Mouse (Mus musculus): ENCODE data around the gene Elk3. TPM values are rescaled to one million over a fixed set of nuclear protein-coding genes. Genes with fewer than 3 reads are reported as not detected.

Elk3 gene
- polyA plus RNA-seq, 1 experiment: 76.0 TPM

GRCm38 (mm10) chr10:93276349-93276763 lies 34.6 kb downstream of the Elk3 start:
- TF ChIP-seq CTCF (IDR thresholded peaks at IDR 0.05; ENCODE audit: insufficient read depth, low read length) (no peak), POLR2A (IDR thresholded peaks at IDR 0.05; ENCODE audit: borderline replicate concordance, extremely low read depth, low read depth, low read length) (no peak)
- peak; percentile 54 for DNase-seq
- WGBS: 25% methylated on average over 16 of the region's 16 CpGs
- H3K4me1 ChIP-seq (ENCODE audit: control insufficient read depth, insufficient read depth, low read length): peaks cover 25% of the 10 kb centered on the region
- peak overlapping the region; percentile 7 for H3K4me3 ChIP-seq (replicated peaks; ENCODE audit: extremely low read depth, low read depth, low read length)

- Histone ChIP-seq H3K4me3 (replicated peaks; ENCODE audit: extremely low read depth, low read depth, low read length) (no peak overlapping the region), H3K4me1 (ENCODE audit: control insufficient read depth, insufficient read depth, low read length) (peaks cover 27% of the 10 kb centered on the region)
- no peak for DNase-seq
- WGBS: 43% methylated on average over 25 of the region's 25 CpGs
- no peak for TF ChIP-seq POLR2A (IDR thresholded peaks at IDR 0.05; ENCODE audit: borderline replicate concordance, extremely low read depth, low read depth, low read length)
- no peak for TF ChIP-seq CTCF (IDR thresholded peaks at IDR 0.05; ENCODE audit: insufficient read depth, low read length)
These were observed 35.5 kb downstream of the Elk3 start for GRCm38 (mm10) chr10:93275212-93276136.

- H3K4me3 ChIP-seq (replicated peaks; ENCODE audit: extremely low read depth, low read depth, low read length): no peak overlapping the region
- 61% methylated on average over 2 of the region's 2 CpGs for WGBS
- peaks cover 27% of the 10 kb centered on the region for H3K4me1 ChIP-seq (ENCODE audit: control insufficient read depth, insufficient read depth, low read length)
- DNase-seq: no peak
- TF ChIP-seq CTCF (IDR thresholded peaks at IDR 0.05; ENCODE audit: insufficient read depth, low read length): no peak
These were observed 36.6 kb downstream of the Elk3 start for GRCm38 (mm10) chr10:93274277-93274696.

GRCm38 (mm10) chr10:93272986-93273982 lies 37.7 kb downstream of the Elk3 start:
- Histone ChIP-seq H3K4me3 (replicated peaks; ENCODE audit: extremely low read depth, low read depth, low read length) (no peak overlapping the region), H3K4me1 (ENCODE audit: control insufficient read depth, insufficient read depth, low read length) (peaks cover 27% of the 10 kb centered on the region)
- TF ChIP-seq CTCF (IDR thresholded peaks at IDR 0.05; ENCODE audit: insufficient read depth, low read length): no peak
- no peak for TF ChIP-seq POLR2A (IDR thresholded peaks at IDR 0.05; ENCODE audit: borderline replicate concordance, extremely low read depth, low read depth, low read length)
- DNase-seq: no peak
- WGBS: 60% methylated on average over 14 of the region's 14 CpGs

GRCm38 (mm10) chr10:93271831-93272230 lies 39.1 kb downstream of the Elk3 start:
- 47% methylated on average over 7 of the region's 7 CpGs for WGBS
- TF ChIP-seq CTCF (IDR thresholded peaks at IDR 0.05; ENCODE audit: insufficient read depth, low read length): no peak
- TF ChIP-seq POLR2A (IDR thresholded peaks at IDR 0.05; ENCODE audit: borderline replicate concordance, extremely low read depth, low read depth, low read length): no peak
- Histone ChIP-seq H3K4me1 (ENCODE audit: control insufficient read depth, insufficient read depth, low read length) (peaks cover 23% of the 10 kb centered on the region), H3K4me3 (replicated peaks; ENCODE audit: extremely low read depth, low read depth, low read length) (no peak overlapping the region)
- DNase-seq: no peak

- Histone ChIP-seq H3K4me3 (replicated peaks; ENCODE audit: extremely low read depth, low read depth, low read length) (no peak overlapping the region), H3K4me1 (ENCODE audit: control insufficient read depth, insufficient read depth, low read length) (peaks cover 19% of the 10 kb centered on the region)
- WGBS: 77% methylated on average over 6 of the region's 6 CpGs
- TF ChIP-seq CTCF (IDR thresholded peaks at IDR 0.05; ENCODE audit: insufficient read depth, low read length): no peak
- no peak for TF ChIP-seq POLR2A (IDR thresholded peaks at IDR 0.05; ENCODE audit: borderline replicate concordance, extremely low read depth, low read depth, low read length)
- no peak for DNase-seq
These were observed 40.0 kb downstream of the Elk3 start for GRCm38 (mm10) chr10:93270889-93271460.

GRCm38 (mm10) chr10:93269744-93270143 lies 41.2 kb downstream of the Elk3 start:
- 45% methylated on average over 4 of the region's 4 CpGs for WGBS
- TF ChIP-seq CTCF (IDR thresholded peaks at IDR 0.05; ENCODE audit: insufficient read depth, low read length): no peak
- no peak for TF ChIP-seq POLR2A (IDR thresholded peaks at IDR 0.05; ENCODE audit: borderline replicate concordance, extremely low read depth, low read depth, low read length)
- no peak overlapping the region for H3K4me3 ChIP-seq (replicated peaks; ENCODE audit: extremely low read depth, low read depth, low read length)

GRCm38 (mm10) chr10:93268339-93268738 lies 42.6 kb downstream of the Elk3 start:
- Histone ChIP-seq H3K4me1 (ENCODE audit: control insufficient read depth, insufficient read depth, low read length) (peaks cover 12% of the 10 kb centered on the region), H3K4me3 (replicated peaks; ENCODE audit: extremely low read depth, low read depth, low read length) (no peak overlapping the region)
- 86% methylated on average over 3 of the region's 3 CpGs for WGBS
- no peak for DNase-seq
- TF ChIP-seq CTCF (IDR thresholded peaks at IDR 0.05; ENCODE audit: insufficient read depth, low read length) (no peak), POLR2A (IDR thresholded peaks at IDR 0.05; ENCODE audit: borderline replicate concordance, extremely low read depth, low read depth, low read length) (no peak)

More at GRCm38 (mm10) chr10:93269744-93270143, 41.2 kb downstream of the Elk3 start:
- DNase-seq: no peak
- peaks cover 11% of the 10 kb centered on the region for H3K4me1 ChIP-seq (ENCODE audit: control insufficient read depth, insufficient read depth, low read length)

- 77% methylated on average over 5 of the region's 5 CpGs for WGBS
- Histone ChIP-seq H3K4me3 (replicated peaks; ENCODE audit: extremely low read depth, low read depth, low read length) (no peak overlapping the region), H3K4me1 (ENCODE audit: control insufficient read depth, insufficient read depth, low read length) (peaks cover 11% of the 10 kb centered on the region)
- no peak for DNase-seq
- TF ChIP-seq POLR2A (IDR thresholded peaks at IDR 0.05; ENCODE audit: borderline replicate concordance, extremely low read depth, low read depth, low read length): no peak
- no peak for TF ChIP-seq CTCF (IDR thresholded peaks at IDR 0.05; ENCODE audit: insufficient read depth, low read length)
These were observed 43.4 kb downstream of the Elk3 start for GRCm38 (mm10) chr10:93267509-93267908.
